Mouse (Mus musculus) cerebellum, adult 18-20 months (tissue): ENCODE results near the gene Ptger1.

Experiments
- DNase-seq, 2 experiments: peaks; one replicate each; pipeline ENCODE4 v3.0.0; 2021

Ptger1 gene

GRCm38 (mm10) chr8:83697374-83698220, 31.1 kb downstream of the Ptger1 start:
- DNase-seq = peak; percentile 19 to 26

DNA sequence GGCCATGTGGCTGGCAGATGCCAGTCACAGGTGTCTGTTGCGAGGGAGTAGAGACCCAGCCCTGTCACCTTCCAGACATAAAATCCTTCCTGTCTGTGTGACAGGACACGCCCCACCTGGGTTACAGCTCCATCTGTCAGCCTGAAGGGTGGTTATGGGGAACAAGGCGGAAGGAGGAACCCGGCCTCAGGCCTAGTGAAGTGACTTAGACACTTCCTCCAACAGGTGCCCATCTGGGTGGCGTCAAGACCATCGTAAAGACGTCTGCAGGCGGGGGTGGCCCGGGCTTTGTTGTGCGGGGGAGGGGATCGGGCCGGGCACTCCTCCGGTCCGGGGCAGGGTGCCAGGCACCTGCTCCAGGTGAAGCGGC, 31.8 kb downstream of the Ptger1 start:
- DNase-seq = peak; percentile 71 to 73

DNA sequence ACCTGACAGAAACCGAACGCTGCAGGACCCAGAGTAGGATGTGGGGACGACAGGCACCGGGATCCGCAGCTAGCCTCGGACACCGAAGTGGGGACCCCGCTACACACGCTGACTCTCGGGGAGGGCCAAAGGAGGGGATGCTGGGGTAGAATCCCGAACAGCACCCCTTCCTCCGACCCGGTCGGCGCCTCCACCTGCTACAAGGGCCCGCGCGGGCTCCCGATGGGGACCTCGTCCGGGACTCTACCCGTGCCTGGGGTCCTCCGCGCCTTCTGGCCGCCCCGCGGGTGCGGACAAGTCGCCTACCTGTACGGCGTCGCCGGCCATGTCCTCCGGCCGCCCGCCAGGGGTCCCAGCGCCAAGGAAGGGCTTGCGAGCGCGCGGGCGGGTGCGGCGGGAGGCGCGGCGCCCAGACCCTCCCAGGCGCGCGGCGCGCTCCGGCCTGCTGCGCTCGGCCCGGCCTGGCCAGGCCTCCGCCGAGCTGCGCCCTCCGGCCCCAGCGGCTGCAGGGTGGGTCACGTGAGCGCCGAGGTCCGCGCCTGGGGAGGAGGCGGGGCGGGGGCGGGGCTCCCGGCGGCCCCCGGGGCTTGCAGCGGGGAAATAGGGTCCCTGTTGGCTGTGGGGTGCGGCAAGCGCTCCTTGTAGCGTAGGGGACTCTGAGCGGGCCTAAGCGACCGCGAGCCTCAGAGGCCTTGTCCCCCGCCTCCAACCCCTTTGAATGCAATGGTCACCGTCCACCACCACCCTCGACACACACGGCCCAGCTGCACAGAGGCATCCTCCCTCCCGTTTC, 32.4 kb downstream of the Ptger1 start, which contains the start of gene Pkn1:
Gene Pkn1, minus strand, starts transcription at position 519 of the 793 bp plus-strand sequence.
- peak; percentile 75 to 81 for DNase-seq

DNA sequence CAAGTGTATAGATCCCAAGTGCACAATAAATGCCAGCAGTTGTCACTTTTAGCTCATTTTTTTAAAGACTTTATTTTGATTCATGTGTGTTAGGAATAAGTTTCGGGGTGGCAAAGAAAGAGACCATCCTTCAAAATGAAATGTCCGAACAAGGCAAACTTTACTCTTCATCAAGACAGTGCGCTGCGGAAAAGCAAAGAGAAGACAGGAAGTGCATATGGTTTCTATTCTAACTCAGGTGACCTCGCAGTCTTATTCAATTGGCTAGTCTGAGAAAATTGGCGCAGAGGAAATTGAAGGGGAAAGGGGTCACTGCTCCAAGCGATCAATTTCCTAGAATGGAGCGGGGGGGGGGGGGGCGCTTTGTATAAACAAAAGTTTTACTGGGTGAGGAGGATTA, 33.1 kb downstream of the Ptger1 start:
- DNase-seq = no peak

GRCm38 (mm10) chr8:83700423-83701085, 34.1 kb downstream of the Ptger1 start:
- no peak for DNase-seq

GRCm38 (mm10) chr8:83703426-83703825, 36.9 kb downstream of the Ptger1 start:
- no peak for DNase-seq

GRCm38 (mm10) chr8:83706411-83706810, 39.9 kb downstream of the Ptger1 start:
- DNase-seq = no peak

DNA sequence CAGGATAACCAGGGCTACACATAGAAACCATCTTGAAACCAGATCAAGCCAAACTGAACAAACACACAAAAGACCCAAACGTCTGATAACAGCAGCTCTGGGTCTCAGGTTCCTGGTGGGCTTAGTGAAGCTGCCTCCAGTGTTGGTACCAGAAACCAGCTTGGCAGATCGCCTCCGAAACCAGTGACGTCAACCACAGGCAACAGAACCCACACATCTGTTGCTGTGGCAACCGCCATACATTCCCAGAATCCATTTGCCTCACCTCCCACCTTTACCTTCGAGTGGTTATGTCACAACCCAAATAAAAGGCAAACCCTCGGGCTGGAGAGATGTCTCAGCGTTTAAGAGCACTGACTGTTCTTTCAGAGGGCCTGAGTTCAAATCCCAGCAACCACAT, 41.1 kb downstream of the Ptger1 start:
- DNase-seq = no peak

DNA sequence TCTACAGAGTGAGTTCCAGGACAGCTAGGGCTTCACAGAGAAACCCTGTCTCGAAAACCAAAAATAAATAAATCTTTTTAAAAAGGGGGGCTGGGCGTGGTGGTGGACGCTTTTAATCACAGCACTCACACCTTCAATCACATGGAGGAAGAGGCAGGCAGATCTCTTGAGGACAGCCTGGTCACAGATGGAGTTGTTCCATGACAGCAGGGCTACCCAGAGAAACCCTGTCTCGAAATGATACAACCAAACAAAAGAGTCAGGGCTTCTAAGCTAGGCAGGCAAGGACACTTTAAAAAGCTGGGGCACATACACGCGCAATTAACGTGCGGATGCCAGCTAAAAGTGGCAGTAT, 48.2 kb downstream of the Ptger1 start:
- DNase-seq = no peak

GRCm38 (mm10) chr8:83715031-83715690, 48.7 kb downstream of the Ptger1 start, which contains the start of gene Ddx39:
Gene Ddx39, plus strand, starts transcription at chr8:83715177.
- DNase-seq = peak; percentile 93 to 98

DNA sequence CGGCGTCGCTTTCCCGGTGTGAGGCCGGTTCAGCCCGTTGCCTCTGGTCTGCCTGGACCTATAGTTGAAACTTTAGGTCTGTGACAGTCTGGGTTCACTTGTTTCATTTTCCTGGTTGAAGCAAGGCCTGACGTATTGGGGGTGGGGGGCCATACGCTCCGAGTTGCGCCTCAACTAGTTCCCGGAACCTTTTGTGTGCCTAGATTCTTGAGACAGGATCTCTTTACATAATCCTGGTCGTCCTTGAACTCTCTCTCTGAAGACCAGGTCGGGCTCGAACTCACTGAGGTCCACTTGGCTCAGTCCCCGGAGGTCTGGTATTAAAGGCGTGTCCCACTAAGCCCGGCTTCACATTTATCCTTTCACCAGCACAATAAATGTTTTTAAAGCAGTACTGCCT, 49.3 kb downstream of the Ptger1 start:
- DNase-seq = peak in 1 of 2 experiments; percentile 21

DNA sequence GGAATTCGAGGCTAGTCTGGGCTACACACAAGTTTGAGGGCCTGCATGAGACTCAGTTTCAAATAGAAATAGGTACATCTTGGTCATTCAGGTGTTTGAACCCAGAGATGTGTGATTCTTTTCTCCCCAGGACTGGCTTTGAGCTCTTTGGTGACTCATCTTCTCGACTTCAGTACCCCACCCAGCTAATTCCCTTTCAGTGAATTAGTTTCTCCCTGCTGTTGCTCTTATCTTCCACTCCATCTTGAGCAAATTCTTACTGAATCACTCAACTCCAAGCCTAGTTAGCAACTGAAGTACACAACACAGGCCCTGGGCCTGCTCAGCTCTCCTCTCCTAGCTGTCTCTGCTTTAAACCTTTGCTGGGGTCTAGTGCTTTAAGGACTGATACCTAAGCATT, 50.1 kb downstream of the Ptger1 start:
- no peak for DNase-seq

GRCm38 (mm10) chr8:83719048-83719447, 52.6 kb downstream of the Ptger1 start:
- no peak for DNase-seq

DNA sequence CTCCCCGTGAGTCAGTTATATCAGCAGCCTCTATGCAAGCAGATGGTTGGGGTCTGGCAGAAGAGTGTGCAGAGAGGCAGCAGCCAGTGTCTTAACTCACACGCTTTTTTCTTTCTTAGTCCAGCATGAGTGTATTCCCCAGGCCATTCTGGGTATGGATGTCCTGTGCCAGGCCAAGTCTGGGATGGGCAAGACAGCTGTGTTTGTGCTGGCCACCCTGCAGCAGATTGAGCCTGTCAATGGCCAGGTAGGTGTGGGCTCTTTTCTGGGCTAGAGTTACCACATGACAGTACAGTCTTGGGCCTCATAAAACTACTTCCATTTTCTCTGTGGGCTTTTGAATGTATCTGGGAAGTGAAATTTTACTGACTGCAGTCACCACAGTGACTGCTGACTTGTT, 53.2 kb downstream of the Ptger1 start:
- DNase-seq = no peak

- DNase-seq = no peak
Measured at GRCm38 (mm10) chr8:83721405-83722025, 55.0 kb downstream of the Ptger1 start.
